Mouse (Mus musculus) c-Kit-positive CD71-positive TER-119-negative erythroid progenitor cells, embryonic 14.5 days (primary cell): Measurements from ENCODE around the gene Eva1c.
A peak's percentile ranks its signal among the peaks of the same experiment; 100 is the strongest.

Source experiments
- DNase-seq: peaks from one replicate; pipeline ENCODE4 v3.0.0-alpha.2; 2013; ENCODE audit warnings: low read depth

Gene Eva1c

DNA sequence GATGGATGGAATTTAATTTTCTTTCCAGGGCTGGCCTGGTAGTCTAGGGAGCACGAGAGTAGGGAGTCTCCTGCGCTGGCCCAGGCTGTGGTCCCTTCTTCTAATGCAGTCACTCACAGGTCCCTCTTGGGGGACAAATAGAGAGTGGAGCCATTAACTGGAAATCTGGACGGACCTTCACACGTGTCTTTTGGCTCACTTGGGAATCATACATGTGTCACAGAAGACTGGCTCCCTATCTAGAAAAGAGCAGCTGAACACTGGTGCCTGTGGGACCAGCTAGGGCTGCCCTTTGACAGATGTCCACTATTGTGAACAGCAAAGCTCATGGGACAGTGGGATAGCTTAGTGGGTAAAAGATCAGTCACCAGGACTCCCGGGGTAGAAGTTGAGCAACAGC is 478 bp upstream of the Eva1c start:
- no peak for DNase-seq

GRCm38 (mm10) chr16:90827498-90827897 is 979 bp downstream of the Eva1c start:
- no peak for DNase-seq

DNA sequence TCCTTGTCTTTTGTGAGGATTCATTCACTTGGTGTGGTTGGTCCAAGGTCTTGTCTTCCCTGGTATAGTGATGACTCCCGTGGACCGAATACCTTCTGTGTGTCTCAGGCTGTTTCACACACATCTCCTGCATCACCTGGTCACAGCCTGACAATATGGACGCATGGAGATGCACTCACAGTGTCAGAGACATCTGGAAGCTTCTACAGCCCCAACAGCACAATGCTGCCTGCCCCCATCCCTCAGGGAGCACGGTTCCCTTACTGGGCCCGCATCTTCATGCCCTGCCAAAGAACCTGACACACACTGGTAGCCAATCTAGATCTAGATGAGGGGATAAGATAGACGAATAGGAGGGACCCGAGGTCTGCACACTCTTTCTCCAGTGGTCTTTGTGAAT is 2.6 kb downstream of the Eva1c start:
- DNase-seq: no peak

GRCm38 (mm10) chr16:90829894-90830685 is 3.6 kb downstream of the Eva1c start:
- DNase-seq: peak; percentile 79

- no peak for DNase-seq
Observed at GRCm38 (mm10) chr16:90830686-90831439, 4.3 kb downstream of the Eva1c start.

DNA sequence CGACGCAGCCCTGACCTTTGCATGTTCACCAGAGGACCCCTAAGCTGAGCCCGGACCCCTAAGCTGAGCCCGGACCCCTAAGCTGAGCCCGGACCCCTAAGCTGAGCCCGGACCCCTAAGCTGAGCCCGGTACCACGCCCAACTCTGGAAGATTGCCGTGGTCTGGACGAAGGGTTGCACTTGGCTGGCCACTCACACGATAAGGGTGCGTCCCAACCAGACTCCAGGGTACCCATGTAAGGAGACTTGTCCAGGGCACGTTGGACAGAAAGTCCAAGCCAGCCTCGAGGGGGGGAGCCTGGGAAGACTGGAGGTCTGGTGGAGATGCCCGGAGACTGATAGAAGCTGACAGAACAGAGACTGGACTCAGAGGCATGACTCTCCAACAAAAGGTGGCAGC is 5.2 kb downstream of the Eva1c start:
- no peak for DNase-seq

DNA sequence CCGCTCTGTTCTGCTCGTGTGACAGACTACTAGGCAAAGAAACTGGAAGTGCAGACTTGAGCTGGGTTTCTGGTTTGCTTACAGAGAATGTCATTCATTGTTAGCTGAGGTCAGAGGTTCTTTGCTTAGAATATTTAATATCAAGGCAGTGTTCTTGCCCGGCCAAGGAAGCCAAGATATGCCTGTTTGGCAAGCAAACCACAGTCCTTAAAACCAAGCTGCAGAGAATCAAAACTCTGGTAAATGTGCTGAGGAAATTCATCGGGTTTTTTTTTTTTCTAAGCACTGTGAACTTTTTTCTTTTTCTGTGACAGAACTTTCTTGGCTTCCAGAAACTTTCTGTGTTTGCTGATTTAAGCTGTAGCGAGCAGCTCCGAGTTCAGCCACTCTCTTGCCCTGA is 6.0 kb downstream of the Eva1c start:
- no peak for DNase-seq

- DNase-seq: no peak
Observed at GRCm38 (mm10) chr16:90833041-90833791, 6.7 kb downstream of the Eva1c start.

GRCm38 (mm10) chr16:90837431-90837830 is 10.9 kb downstream of the Eva1c start:
- no peak for DNase-seq

DNA sequence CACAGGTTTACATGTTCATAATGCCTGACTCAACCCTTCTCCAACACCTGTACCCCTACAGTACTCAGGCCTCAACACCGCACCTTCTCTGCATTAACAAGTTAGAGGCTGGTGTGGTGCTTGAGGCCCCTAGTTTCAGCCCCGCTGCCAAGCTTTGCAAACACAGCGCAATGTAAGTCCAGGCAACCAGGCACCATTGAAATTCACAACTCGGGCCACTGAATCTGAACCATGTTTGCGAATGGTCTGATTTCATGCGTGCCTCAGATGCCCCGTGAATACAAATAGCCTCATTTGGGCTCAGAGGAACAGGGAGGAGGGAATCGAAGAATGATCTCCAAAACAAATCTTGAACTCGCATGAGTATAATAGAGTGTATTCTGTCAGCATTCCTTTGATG is 15.6 kb downstream of the Eva1c start:
- no peak for DNase-seq

GRCm38 (mm10) chr16:90845038-90845437 is 18.5 kb downstream of the Eva1c start:
- no peak for DNase-seq

DNA sequence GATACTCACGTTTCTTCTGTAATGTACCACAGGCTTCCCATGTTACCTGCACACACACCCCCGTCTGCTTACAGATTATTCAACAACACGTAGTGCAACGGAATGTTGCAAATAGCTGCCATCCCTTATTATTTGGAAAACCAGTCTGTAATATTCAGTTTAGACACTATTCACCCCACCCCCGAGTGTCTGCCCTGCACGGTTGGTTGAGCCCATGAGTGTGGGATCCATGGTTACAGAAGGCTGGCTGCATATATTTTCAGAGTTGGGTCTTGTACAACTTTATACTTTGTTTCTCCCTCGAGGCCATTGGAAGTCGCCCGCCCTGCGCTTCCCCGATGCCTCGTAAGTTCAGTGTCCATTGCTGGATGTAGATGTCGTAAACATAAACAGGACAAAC is 19.1 kb downstream of the Eva1c start:
- no peak for DNase-seq

DNA sequence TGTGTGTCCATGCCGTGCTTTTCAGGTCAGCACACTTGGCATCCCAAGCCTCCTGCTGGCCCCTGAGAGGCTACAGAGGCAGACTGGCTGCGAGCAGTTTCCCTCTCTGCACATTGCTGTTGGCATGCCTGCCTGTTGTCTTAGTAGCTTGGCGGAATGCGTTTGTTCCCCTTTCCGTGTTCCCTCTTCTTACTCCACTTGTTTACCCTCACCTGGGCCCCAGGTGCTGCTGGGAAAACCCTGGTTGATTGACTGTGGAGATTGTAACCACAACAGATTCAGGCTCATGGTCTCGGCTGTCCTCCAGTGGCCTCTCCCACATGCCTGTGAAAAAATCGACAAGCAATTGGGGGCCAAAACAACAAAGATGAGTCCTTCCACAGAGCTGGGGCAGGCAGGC is 22.2 kb downstream of the Eva1c start:
- no peak for DNase-seq

DNA sequence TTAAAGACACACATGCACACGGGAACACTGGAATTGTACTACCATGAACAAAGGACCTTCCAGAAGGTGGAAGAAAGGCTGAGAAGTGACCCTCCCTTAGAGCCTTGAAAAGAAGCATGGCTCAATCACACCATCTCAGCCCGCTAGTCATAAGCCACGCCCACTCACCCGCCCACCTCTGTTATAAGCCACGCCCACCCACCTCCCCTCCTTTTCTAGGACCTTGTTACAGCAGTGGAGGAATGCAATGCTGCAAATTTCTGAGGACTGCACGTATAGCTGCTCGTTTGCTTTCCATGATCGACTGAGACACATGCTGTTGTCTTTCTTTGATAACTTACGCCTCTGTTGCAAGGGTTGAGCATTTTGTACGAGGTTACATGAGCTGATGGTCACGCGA is 22.7 kb downstream of the Eva1c start:
- no peak for DNase-seq

GRCm38 (mm10) chr16:90850881-90851280 is 24.4 kb downstream of the Eva1c start:
- DNase-seq: no peak

DNA sequence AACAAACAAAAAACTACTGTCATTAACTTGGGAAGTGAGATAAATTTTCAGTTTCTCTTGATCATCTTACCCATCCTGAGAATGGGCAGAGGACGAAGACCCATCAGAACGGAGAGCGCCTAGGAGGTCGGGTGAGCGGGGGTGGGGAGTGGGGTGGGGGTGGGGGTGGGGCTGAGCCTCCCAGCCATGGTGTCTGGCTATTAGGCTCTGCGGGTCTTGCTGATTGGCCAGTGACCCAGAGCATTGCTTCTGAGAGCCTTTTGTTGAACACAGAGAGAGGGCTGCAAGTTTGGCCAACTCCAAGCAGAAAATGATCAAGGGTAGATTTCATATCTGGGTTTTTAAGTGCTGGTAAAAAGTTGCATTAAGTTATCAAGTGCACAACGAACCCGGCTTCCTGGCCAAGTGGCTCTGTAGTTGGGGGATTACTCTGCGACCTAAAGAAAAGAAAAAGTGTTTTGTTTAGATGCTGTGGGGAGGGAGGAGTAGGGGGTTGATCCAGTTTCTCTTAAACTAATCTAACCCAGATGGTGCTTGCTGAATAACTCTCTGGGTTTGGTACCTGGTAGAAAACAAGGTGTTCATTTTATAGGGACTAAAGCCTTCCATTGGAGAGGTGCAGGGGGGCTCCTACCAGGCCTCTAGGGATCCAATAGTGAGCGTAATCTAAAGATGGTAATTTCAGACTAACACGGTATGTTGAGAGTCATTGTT is 25.3 kb downstream of the Eva1c start:
- DNase-seq: no peak

DNA sequence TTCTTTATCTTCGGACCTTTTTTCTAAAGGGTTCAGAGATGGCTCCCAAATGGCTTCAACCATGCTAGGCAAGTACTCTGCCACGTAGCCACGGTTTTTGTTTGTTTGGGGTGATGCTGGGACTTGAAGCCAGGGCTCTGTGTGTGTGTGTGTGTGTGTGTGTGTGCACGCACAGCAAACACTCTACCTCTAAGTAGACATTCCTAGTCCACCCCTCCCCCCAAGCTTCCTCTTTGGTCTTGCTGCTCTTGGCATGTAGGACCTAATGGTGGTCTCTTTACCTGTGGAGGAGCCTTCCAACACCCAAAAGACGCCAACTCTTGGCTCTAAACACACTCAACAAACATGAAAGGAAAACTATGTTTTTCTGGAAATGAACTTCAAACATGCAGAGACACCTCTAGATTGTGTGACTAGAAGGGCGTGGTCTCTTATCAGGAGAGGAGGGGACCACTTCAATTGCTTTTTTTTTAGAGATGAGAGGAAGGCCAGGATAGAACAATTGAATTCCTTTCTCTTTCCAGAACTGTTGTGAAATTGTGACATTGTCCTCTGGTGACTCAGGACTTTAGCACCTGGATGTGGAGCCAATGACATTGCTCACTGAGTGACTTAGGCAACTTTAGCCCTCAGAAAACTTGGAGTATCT is 30.2 kb downstream of the Eva1c start:
- DNase-seq: no peak

GRCm38 (mm10) chr16:90858206-90858605 is 31.7 kb downstream of the Eva1c start:
- no peak for DNase-seq

- DNase-seq: no peak
Observed at GRCm38 (mm10) chr16:90863036-90863435, 36.5 kb downstream of the Eva1c start.

DNA sequence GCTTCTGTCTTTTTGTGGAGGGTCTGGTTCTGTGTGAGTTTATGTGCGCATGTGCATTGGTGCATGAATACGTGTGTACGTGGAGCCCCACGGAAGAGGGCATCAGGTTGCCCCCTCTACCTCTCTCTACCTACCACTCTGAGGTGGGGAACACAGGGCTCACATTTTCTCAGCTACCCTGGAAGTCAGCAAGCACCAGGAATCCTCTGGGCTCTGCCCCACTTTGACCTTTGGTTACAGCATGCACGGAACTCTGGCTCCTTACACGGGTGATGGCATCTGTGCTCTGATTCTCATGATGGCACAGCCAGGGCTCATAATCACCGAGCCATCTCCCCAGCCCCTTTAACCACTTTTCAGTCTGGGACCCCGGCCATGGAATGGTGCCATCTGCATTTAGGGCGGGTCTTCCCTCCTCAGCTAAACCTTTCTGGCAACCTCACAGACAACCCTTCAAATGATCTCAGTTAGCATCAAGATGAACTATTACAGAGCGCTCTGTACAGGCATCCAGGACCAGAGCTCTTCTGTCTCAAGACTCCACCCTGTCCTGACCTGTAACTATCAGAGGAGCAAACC is 37.0 kb downstream of the Eva1c start:
- no peak for DNase-seq

DNA sequence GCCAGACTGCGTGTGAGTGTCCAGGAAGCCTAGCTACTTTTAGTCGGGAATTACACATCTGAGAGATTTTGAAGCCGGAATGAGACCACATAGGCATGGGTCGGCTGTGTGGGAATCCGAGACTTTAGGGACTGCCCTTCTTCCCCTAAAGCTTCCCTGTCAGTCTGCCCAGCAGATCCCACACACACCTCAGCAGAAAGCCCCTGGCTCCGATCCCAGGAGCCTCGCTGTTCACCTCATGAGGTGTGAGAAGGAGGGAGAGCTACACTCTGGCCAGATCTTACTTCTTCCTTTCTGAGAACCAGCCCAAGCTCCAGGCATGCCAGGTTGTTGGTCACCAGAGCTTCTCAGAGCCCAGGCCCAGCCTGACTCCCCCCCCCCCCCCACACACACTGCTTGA is 38.2 kb downstream of the Eva1c start:
- DNase-seq: no peak
